Mouse (Mus musculus) embryonic fibroblast, embryonic 13.5 days (primary cell): ENCODE results near the gene Eps8.

Experiments
- CTCF ChIP-seq: IDR thresholded peaks from 2 replicates; pipeline ENCODE4 v1.5.1; 2011; ENCODE audit warnings: mild to moderate bottlenecking, control low read depth, low read length, moderate library complexity, borderline replicate concordance; ENCODE audit not compliant: insufficient read depth
- POLR2A ChIP-seq: IDR thresholded peaks from 2 replicates; pipeline ENCODE4 v1.6.1; 2011; ENCODE audit warnings: low read depth, mild to moderate bottlenecking, control low read depth, low read length, moderate library complexity

DNA sequence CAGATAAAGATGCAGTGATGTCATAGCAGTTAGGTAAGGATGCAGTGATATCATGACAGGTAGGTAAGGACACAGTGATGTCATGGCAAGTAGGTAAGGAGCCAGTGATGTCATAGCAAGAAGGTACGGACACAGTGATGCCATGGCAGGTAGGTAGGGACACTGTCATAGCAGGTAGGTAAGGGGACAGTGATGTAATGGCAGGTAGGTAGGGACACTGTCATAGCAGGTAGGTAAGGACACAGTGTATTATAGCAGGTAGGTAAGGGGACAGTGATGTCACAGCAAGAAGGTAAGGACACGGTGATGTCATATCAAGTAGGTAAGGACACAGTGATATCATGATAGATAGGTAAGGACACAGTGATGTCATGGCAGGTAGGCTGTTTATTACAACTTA lies 158.1 kb downstream of the Eps8 start:
- TF ChIP-seq CTCF (no peak), POLR2A (no peak)
